Mouse (Mus musculus): ENCODE data around the gene Muc3.
"Not testable (repeated sequence)": the region's sequence is repeated elsewhere in the genome, so short reads cannot be mapped to it uniquely, and the experiment has no call there.

The Muc3 gene

DNA sequence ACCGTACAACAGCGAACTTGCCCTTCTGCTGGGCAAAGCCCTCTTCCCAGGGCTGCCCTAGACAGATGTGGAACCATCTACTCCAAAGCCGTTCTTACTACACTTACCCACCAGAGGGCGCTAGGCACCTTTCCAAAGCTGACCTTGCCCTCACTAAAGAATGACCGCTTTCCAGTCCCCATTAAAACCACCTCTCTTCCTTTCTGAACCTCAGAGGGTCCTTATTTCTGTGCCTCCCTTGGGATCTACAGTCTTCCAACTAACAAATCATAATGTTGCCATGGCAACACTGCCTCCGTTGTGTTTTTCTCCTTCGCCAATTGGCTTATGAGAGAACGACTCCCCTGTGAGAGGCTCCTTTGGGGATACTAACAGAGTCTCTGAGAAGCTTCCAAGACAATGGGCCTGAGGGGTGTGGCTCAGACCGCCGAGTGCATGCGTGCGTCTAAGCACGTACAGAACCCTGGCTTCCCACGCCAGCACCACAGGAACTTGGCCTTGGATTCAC lies 26.4 kb downstream of the Muc3 start:
- DNase-seq (ENCODE audit: low spot score in 2 of 2) = peak in 1 of 2 experiments; percentile 75

GRCm38 (mm10) chr5:137121280-137121679 lies 27.8 kb downstream of the Muc3 start:
- no peak for DNase-seq (ENCODE audit: low spot score in 2 of 2)

DNA sequence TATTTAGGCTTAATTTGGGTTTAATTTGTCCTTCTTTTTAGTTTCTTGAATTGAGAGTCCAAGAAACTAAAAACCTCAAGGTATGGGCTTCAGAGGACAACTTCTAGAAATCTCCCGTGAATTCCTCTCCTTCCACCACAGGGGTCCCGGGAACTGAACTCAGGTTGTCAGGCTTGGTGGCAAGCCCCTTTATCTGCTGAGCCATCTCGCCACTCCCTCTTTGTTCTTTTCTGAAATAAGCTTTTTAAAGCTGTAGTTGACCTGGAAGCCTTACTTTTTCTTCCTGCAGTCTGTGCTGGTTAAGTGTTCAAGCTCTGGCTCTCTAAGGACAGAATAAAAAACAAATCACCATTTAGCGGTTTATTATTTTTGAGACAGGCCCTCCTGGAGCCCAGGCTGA lies 30.2 kb downstream of the Muc3 start:
- no peak for DNase-seq (ENCODE audit: low spot score in 2 of 2)

DNA sequence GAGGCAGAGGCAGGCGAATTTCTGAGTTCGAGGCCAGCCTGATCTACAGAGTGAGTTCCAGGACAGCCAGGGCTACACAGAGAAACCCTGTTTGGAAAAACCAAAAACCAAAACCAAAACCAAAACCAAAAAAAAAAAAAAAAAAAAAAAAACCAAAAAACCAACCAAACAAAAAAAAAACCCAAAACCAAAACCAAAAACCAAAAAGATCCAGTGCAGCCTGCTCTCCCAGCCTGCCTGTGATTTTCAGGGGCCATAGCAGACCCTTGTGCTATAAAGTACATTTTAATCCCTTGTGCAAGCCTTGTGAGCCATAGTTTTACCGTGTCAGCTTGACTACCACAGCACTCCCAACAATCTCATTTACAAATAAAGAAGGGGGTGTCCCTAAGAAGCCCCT lies 31.1 kb downstream of the Muc3 start:
- DNase-seq (ENCODE audit: low spot score in 2 of 2) = not testable (repeated sequence)

GRCm38 (mm10) chr5:137116987-137117386 lies 32.1 kb downstream of the Muc3 start:
- DNase-seq (ENCODE audit: low spot score in 2 of 2) = no peak

DNA sequence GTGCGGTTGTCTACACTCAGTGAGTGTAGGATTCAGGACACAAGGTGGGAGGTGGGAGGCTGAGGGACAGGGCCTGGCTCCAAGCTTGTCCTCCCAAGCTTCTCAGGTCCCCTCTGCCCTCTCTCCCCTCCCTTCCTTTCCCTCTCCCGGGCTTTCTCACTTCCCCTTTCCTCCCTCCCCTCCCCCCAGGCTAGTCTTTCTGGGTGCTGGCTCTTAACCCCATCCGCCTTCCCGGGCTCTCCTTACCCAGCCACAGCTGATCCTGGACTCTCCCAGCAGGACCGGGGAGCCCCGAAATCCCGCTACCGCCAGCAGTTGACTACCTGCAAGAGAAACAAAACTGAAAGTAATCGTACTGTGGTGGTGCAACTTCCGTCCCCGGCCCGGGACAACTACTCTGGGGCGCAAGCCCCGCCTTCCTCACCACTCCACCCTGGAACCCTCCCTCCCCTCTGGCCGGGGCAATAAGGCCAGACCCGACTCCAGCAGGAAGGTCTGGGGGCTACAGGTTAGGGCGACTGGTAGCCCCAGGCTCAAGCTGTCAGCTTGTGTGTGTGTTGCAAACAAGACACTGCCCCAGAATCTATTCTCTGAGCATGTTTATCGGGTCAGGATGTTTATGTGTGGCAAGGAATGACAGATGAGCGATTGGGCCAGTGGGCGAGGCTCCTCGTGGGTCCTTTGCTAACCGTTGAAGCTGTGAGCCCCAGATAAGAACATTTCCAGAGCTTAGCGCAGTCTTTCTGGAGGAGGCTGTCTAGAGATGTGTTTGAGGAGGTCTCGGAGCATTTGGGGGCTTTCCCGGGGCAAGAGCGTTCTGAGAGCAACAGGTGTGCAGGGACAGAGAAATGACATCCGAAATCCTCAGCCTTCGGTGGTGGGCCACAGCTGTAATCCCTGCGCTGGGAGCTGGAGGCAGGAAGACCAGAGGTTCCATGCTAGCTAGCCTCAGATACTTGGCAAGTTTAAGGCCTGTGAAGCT lies 33.0 kb downstream of the Muc3 start, which contains the start of gene Trim56:
Gene Trim56, minus strand, starts transcription at position 344 of the 982 bp plus-strand sequence.
- DNase-seq (ENCODE audit: low spot score in 2 of 2) = peak; percentile 70 to 78

- DNase-seq (ENCODE audit: low spot score in 2 of 2) = no peak
Observed at GRCm38 (mm10) chr5:137114891-137115561, 34.1 kb downstream of the Muc3 start.

GRCm38 (mm10) chr5:137111542-137112408 lies 37.3 kb downstream of the Muc3 start:
- no peak for DNase-seq (ENCODE audit: low spot score in 2 of 2)

DNA sequence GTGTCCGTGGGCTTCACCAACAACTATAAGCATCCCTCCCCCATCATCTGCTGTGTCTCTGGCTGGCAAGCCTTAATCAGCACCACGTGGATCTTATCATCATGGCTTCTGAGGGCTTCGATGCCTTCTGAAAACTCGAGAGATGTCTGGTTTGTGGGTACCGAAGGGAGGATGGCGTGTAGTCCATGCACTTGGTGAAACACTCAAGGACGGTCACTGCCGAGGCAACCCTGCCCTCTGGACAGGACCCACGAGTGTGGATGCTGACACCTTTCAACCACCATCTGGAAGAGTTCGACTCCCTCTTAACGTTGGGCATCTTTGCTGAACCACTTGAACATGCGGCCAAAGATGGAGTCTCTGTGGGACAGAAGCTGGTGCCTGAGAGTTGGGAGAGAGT lies 38.3 kb downstream of the Muc3 start:
- DNase-seq (ENCODE audit: low spot score in 2 of 2) = no peak

GRCm38 (mm10) chr5:137109941-137110593 lies 39.1 kb downstream of the Muc3 start:
- DNase-seq (ENCODE audit: low spot score in 2 of 2) = no peak

GRCm38 (mm10) chr5:137108111-137108510 lies 41.0 kb downstream of the Muc3 start:
- DNase-seq (ENCODE audit: low spot score in 2 of 2) = no peak

DNA sequence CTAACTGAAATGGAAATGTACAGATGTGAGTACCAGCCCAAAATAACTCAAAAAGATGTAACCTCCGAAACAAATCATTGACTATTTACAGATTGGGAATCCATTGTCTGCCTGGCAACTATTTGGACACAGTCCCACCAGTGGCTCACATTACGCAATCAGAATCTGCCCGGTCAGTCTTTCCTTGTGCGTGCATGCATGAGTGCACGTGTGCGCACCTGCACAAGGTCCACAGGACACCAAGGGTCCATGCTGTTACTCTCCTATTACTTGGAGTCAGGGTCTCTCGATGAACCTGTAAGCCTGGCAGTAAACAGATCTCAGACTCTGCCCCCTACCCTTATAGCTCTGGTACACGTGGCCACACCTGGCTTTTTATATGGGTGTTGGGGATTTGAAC lies 41.5 kb downstream of the Muc3 start:
- DNase-seq (ENCODE audit: low spot score in 2 of 2) = no peak

DNA sequence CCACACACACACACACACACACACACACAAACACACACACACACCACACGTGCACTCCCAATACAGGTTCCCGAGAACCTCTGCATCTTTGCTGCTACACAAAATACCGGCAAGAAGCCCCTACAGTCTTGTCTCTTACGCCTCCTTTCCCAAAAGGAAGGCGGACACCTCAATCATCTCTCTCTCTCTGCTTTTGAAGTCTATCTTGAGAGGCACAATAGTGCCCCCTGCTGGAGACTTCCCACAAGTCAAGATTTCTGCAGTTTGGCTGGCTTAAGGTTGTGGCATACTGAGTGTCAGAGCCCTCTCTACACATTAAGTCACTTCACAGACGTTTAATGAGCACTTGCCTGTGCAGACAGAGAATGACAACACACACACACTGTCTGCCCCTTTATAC lies 42.1 kb downstream of the Muc3 start:
- peak; percentile 60 to 84 for DNase-seq (ENCODE audit: low spot score in 2 of 2)

DNA sequence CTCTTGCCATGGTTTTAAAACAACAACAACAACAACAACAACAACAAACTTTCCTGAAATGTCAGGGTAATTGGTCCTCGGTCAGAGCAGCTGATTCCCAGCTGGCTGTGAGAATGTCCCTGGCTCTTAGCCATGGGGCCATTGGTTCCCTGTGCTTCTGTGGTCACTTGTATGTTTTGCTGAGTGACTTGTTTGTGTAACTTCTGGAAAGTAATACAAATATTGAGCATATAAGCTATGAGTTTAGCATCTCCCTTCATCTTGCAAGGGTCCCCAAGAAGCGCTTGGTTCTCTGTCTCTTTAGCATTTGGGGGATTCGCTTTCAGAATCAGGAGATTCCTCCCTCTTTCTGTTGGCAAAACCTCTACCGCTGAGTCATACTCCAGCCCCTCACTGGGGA lies 42.7 kb downstream of the Muc3 start:
- DNase-seq (ENCODE audit: low spot score in 2 of 2) = no peak

DNA sequence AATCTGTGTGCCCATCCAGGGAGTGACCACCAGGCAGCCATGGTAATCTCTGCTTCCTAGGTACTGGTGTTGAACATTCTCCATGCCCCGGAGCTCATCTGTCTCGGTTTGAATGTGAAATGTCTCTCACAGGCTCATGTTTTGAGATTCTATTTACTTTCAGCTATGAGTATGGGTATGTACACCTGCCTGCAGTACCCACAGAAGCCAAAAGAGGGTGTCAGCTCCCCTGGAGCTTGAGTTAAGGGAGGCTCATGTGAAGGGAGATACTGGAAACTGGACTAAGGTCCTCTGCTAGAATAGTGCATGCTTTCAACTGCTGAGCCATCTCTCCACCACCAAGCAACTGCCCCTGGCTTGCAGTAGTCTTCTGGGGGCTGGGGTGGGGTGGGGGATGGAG lies 45.2 kb downstream of the Muc3 start:
- DNase-seq (ENCODE audit: low spot score in 2 of 2) = no peak

GRCm38 (mm10) chr5:137102575-137103522 lies 46.3 kb downstream of the Muc3 start:
- peak; percentile 39 to 53 for DNase-seq (ENCODE audit: low spot score in 2 of 2)

DNA sequence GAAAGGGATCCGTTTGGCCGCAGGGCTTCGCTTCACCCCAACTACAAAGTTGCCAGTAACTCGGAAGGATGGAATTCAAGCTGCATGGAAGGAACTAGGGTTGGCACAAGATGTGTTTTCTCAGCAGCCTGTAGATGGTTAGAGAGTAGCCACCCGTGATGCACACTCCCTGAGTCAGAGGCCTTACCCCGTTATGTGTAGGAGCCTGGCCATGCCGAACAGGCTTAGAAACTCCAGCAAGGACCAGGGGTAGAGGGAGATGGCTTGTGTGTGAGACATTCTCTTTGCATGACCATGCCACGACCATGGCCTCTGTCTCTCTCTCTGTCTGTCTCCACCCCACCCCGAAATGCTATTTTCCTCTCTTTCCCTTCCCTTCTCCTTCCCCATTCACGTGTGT lies 47.0 kb downstream of the Muc3 start:
- no peak for DNase-seq (ENCODE audit: low spot score in 2 of 2)

DNA sequence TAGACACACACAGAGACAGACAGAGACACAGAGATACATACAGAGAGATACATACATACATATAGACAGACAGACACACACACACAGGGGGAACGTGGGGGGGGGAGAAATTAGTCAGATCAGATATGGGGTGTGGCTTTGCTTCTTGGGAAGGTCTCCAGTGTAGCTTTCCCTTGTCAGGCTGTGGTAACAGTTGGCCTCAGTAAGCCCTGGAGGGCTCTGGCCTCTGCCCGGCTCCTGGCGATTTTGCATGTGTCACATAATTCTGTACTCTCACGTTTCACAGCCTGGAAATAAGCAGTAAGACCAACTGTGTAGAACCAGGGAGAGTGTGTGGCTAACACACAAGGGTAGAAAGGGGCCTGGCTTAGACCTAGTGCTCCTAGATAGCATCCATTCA lies 48.5 kb downstream of the Muc3 start:
- DNase-seq (ENCODE audit: low spot score in 2 of 2) = no peak

- DNase-seq (ENCODE audit: low spot score in 2 of 2) = no peak
Observed at GRCm38 (mm10) chr5:137098418-137098817, 50.7 kb downstream of the Muc3 start.

DNA sequence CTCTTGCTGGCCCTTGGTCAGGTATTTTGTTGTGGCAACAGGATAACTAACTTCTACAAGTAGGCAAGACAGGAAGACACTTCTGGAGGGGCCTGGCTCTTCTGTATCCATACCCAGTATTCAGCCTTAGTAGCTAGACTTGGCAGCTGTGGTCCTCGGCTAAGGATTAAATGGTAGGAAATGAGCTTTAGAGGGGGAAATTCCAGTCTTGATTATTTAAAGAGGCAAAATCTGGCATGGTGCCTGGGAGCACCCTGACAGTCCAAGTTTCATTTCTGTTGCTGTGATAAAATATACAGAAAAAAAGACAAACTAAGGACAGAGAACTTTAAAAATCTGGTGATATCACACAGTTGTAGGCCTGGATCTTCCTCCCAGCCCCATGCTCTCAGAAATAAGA lies 53.1 kb downstream of the Muc3 start:
- DNase-seq (ENCODE audit: low spot score in 2 of 2) = no peak

Data from thymus, postnatal 10 days (tissue).